Mouse (Mus musculus): Measurements from ENCODE around the gene Irf4. TPM values are rescaled to one million over a fixed set of nuclear protein-coding genes. Genes with fewer than 3 reads are reported as not detected.

Irf4 gene
- polyA plus RNA-seq, 1 experiment = not detected

GRCm38 (mm10) chr13:30802336-30802955 lies 53.4 kb downstream of the Irf4 start:
- Histone ChIP-seq H3K27me3 (ENCODE audit: control insufficient read depth, insufficient read depth, low read length, poor library complexity, severe bottlenecking) (no peaks in the 10 kb centered on the region), H3K36me3 (ENCODE audit: control insufficient read depth, insufficient read depth, low read length, poor library complexity, severe bottlenecking) (no peaks in the 10 kb centered on the region), H3K9me3 (replicated peaks; ENCODE audit: control insufficient read depth, insufficient read depth, low read length, poor library complexity, severe bottlenecking) (no peaks in the 10 kb centered on the region), H3K9ac (ENCODE audit: low read depth, poor library complexity, severe bottlenecking) (no peak overlapping the region), H3K4me3 (ENCODE audit: low read depth, low read length) (no peak overlapping the region), H3K27ac (ENCODE audit: insufficient read depth, low read length) (no peak overlapping the region), H3K4me1 (ENCODE audit: control insufficient read depth, insufficient read depth, low read length) (no peaks in the 10 kb centered on the region)
- TF ChIP-seq POLR2A (IDR thresholded peaks at IDR 0.05; ENCODE audit: insufficient read depth, low read length) (no peak), EP300 (IDR thresholded peaks at IDR 0.05; ENCODE audit: insufficient read depth, low read depth, low read length) (no peak), CTCF (IDR thresholded peaks at IDR 0.05; ENCODE audit: low read depth, low read length) (no peak)

- Histone ChIP-seq H3K36me3 (ENCODE audit: control insufficient read depth, insufficient read depth, low read length, poor library complexity, severe bottlenecking) (no peaks in the 10 kb centered on the region), H3K4me3 (ENCODE audit: low read depth, low read length) (no peak overlapping the region), H3K9ac (ENCODE audit: low read depth, poor library complexity, severe bottlenecking) (no peak overlapping the region), H3K9me3 (replicated peaks; ENCODE audit: control insufficient read depth, insufficient read depth, low read length, poor library complexity, severe bottlenecking) (no peaks in the 10 kb centered on the region), H3K27me3 (ENCODE audit: control insufficient read depth, insufficient read depth, low read length, poor library complexity, severe bottlenecking) (no peaks in the 10 kb centered on the region), H3K4me1 (ENCODE audit: control insufficient read depth, insufficient read depth, low read length) (no peaks in the 10 kb centered on the region), H3K27ac (ENCODE audit: insufficient read depth, low read length) (no peak overlapping the region)
- no peak for TF ChIP-seq EP300 (IDR thresholded peaks at IDR 0.05; ENCODE audit: insufficient read depth, low read depth, low read length)
- TF ChIP-seq POLR2A (IDR thresholded peaks at IDR 0.05; ENCODE audit: insufficient read depth, low read length) = no peak
- TF ChIP-seq CTCF (IDR thresholded peaks at IDR 0.05; ENCODE audit: low read depth, low read length) = no peak
These were observed 60.2 kb downstream of the Irf4 start for GRCm38 (mm10) chr13:30809240-30809639.

DNA sequence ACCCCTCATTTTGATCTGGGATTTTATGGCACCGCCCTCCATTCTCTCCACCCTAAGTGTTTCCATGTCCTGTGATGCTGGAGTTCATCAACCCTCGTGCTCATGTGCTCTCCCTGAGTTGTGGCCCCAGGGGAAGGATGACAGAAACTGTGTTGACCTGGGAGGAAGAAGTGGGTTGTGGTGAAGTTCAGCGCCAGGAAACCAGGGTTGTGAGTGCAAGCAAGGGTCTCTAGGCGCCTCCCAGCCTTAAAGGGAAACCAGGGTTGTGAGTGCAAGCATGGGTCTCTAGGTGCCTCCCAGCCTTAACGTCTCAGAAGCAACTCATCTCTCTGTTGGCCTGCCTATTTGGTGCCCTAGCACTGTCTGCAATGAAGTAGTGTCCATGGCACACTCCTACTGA lies 64.4 kb downstream of the Irf4 start:
- TF ChIP-seq POLR2A (IDR thresholded peaks at IDR 0.05; ENCODE audit: insufficient read depth, low read length) = no peak
- no peak for TF ChIP-seq EP300 (IDR thresholded peaks at IDR 0.05; ENCODE audit: insufficient read depth, low read depth, low read length)
- no peak for TF ChIP-seq CTCF (IDR thresholded peaks at IDR 0.05; ENCODE audit: low read depth, low read length)
- Histone ChIP-seq H3K9me3 (replicated peaks; ENCODE audit: control insufficient read depth, insufficient read depth, low read length, poor library complexity, severe bottlenecking) (no peaks in the 10 kb centered on the region), H3K4me1 (ENCODE audit: control insufficient read depth, insufficient read depth, low read length) (no peaks in the 10 kb centered on the region), H3K36me3 (ENCODE audit: control insufficient read depth, insufficient read depth, low read length, poor library complexity, severe bottlenecking) (no peaks in the 10 kb centered on the region), H3K9ac (ENCODE audit: low read depth, poor library complexity, severe bottlenecking) (no peak overlapping the region), H3K27me3 (ENCODE audit: control insufficient read depth, insufficient read depth, low read length, poor library complexity, severe bottlenecking) (no peaks in the 10 kb centered on the region), H3K4me3 (ENCODE audit: low read depth, low read length) (no peak overlapping the region), H3K27ac (ENCODE audit: insufficient read depth, low read length) (no peak overlapping the region)

GRCm38 (mm10) chr13:30814256-30814655 lies 65.2 kb downstream of the Irf4 start:
- TF ChIP-seq CTCF (IDR thresholded peaks at IDR 0.05; ENCODE audit: low read depth, low read length) (no peak), EP300 (IDR thresholded peaks at IDR 0.05; ENCODE audit: insufficient read depth, low read depth, low read length) (no peak), POLR2A (IDR thresholded peaks at IDR 0.05; ENCODE audit: insufficient read depth, low read length) (no peak)
- Histone ChIP-seq H3K9ac (ENCODE audit: low read depth, poor library complexity, severe bottlenecking) (no peak overlapping the region), H3K27me3 (ENCODE audit: control insufficient read depth, insufficient read depth, low read length, poor library complexity, severe bottlenecking) (no peaks in the 10 kb centered on the region), H3K27ac (ENCODE audit: insufficient read depth, low read length) (no peak overlapping the region), H3K4me3 (ENCODE audit: low read depth, low read length) (no peak overlapping the region), H3K9me3 (replicated peaks; ENCODE audit: control insufficient read depth, insufficient read depth, low read length, poor library complexity, severe bottlenecking) (no peaks in the 10 kb centered on the region), H3K4me1 (ENCODE audit: control insufficient read depth, insufficient read depth, low read length) (no peaks in the 10 kb centered on the region), H3K36me3 (ENCODE audit: control insufficient read depth, insufficient read depth, low read length, poor library complexity, severe bottlenecking) (no peaks in the 10 kb centered on the region)

Other genes with a start within 250 kb of the Irf4 start
- 104 and 105 TPM in 2 replicates for gene Uqcrfs1, start 203.9 kb upstream of the Irf4 start, polyA plus RNA-seq (2011; ENCODE audit: insufficient read depth, insufficient read length, low read depth, missing spikeins)
- gene Dusp22, start 89.2 kb upstream of the Irf4 start, polyA plus RNA-seq (2011; ENCODE audit: insufficient read depth, insufficient read length, low read depth, missing spikeins) = 13.1 and 15.5 TPM in 2 replicates
- 0.56 and 0.67 TPM in 2 replicates for gene Hus1b, start 198.5 kb downstream of the Irf4 start, polyA plus RNA-seq (2011; ENCODE audit: insufficient read depth, insufficient read length, low read depth, missing spikeins)
- gene Exoc2, start 224.9 kb downstream of the Irf4 start, polyA plus RNA-seq (2011; ENCODE audit: insufficient read depth, insufficient read length, low read depth, missing spikeins) = 40.4 and 41.2 TPM in 2 replicates
- 0.38 TPM in 1 of 2 replicates, not detected in the other for gene Gm5447, start 225.0 kb downstream of the Irf4 start, polyA plus RNA-seq (2011; ENCODE audit: insufficient read depth, insufficient read length, low read depth, missing spikeins)

Data from ES-Bruce4 (cell line).